Mouse (Mus musculus) forebrain, embryonic 11.5 days (tissue): ENCODE data around the gene Nos1. TPM values are rescaled to one million over a fixed set of nuclear protein-coding genes. Genes with fewer than 3 reads are reported as not detected.

Source experiments
- ATAC-seq: fragments of 200-750 bp; cut with Nextera tagmentation; replicated peaks from 2 replicates; pipeline ENCODE4 v1.8.0; 2017; ENCODE audit warnings: moderate TSS enrichment; ENCODE audit not compliant: low FRiP score
- DNase-seq: peaks from one replicate; pipeline ENCODE4 v3.0.0-alpha.2; 2017; ENCODE audit warnings: low spot score
- H3K27ac ChIP-seq: fragments of 300-500 bp; sonication (generic); 2 replicates; pipeline ENCODE4 v1.5.1; 2014; ENCODE audit warnings: low read depth, low read length
- H3K27me3 ChIP-seq: fragments of 300-500 bp; sonication (generic); 2 replicates; pipeline ENCODE4 v1.6.1; 2014; ENCODE audit warnings: mild to moderate bottlenecking, low read length, mixed read lengths; ENCODE audit not compliant: control insufficient read depth, insufficient read depth
- H3K36me3 ChIP-seq: fragments of 300-500 bp; sonication (generic); 2 replicates; pipeline ENCODE4 v1.6.1; 2014; ENCODE audit warnings: mild to moderate bottlenecking, low read length, moderate library complexity, mixed read lengths; ENCODE audit not compliant: control insufficient read depth, insufficient read depth
- H3K4me1 ChIP-seq: fragments of 300-500 bp; sonication (generic); replicated peaks from 2 replicates; pipeline ENCODE4 v1.6.1; 2014; ENCODE audit warnings: low read length, mixed read lengths; ENCODE audit not compliant: control insufficient read depth, insufficient read depth
- H3K4me2 ChIP-seq: fragments of 300-500 bp; sonication (generic); 2 replicates; pipeline ENCODE4 v1.6.1; 2014; ENCODE audit warnings: low read depth, mild to moderate bottlenecking, low read length, moderate library complexity, mixed read lengths; ENCODE audit not compliant: severe bottlenecking
- H3K4me3 ChIP-seq: fragments of 300-500 bp; sonication (generic); 2 replicates; pipeline ENCODE4 v1.5.1; 2014; ENCODE audit warnings: low read depth, low read length
- H3K9ac ChIP-seq: fragments of 300-500 bp; sonication (generic); 2 replicates; pipeline ENCODE4 v1.6.1; 2014; ENCODE audit warnings: low read length
- H3K9me3 ChIP-seq: fragments of 300-500 bp; sonication (generic); 2 replicates; pipeline ENCODE4 v1.6.1; 2016; ENCODE audit warnings: low read length, mixed read lengths; ENCODE audit not compliant: control insufficient read depth
- WGBS: fragments of 180-500 bp; shearing (Covaris S2); extraction: QIAGEN DNeasy Blood & Tissue Kit; methylation state at CpG from one replicate; pipeline ENCODE4 v1.1.7; 2014; 5-methylcytosine and 5-hydroxymethylcytosine counted together
- polyA plus RNA-seq: library from polyadenylated mRNA; unstranded; fragments of >200 nt; fragmentation: Nextera tagmentation; extraction: Ambion mirVana; gene quantifications from 2 replicates; pipeline ENCODE4 v1.2.1, GENCODE M21; 2014

Gene Nos1
- polyA plus RNA-seq, 1 experiment from 2014 or later, result 0.12 TPM

- Histone ChIP-seq H3K36me3 (no peaks in the 10 kb centered on the region), H3K9me3 (no peaks in the 10 kb centered on the region), H3K4me2 (no peak overlapping the region), H3K27me3 (no peaks in the 10 kb centered on the region), H3K4me3 (no peak overlapping the region), H3K4me1 (no peaks in the 10 kb centered on the region), H3K9ac (no peak overlapping the region), H3K27ac (no peak overlapping the region)
- no peak for ATAC-seq
- WGBS, result 74% methylated on average over 8 of the region's 8 CpGs
- DNase-seq, result no peak
Measured at GRCm38 (mm10) chr5:117890871-117891270, 110.0 kb downstream of the Nos1 start.

GRCm38 (mm10) chr5:117891545-117891944 is 110.7 kb downstream of the Nos1 start:
- Histone ChIP-seq H3K9me3 (no peaks in the 10 kb centered on the region), H3K27ac (no peak overlapping the region), H3K27me3 (no peaks in the 10 kb centered on the region), H3K9ac (no peak overlapping the region), H3K4me3 (no peak overlapping the region), H3K4me2 (no peak overlapping the region), H3K4me1 (no peaks in the 10 kb centered on the region), H3K36me3 (no peaks in the 10 kb centered on the region)
- DNase-seq (no peak), ATAC-seq (no peak)
- 81% methylated on average over 5 of the region's 5 CpGs for WGBS

- no peak overlapping the region for H3K9ac ChIP-seq
- DNase-seq (no peak), ATAC-seq (no peak)
- H3K4me3 ChIP-seq, result no peak overlapping the region
- H3K9me3 ChIP-seq, result no peaks in the 10 kb centered on the region
- no peak overlapping the region for H3K27ac ChIP-seq
- H3K4me1 ChIP-seq, result 0 out of 2 replicates have a peak, but pooled peaks cover 4% of the 10 kb centered on the region
- WGBS, result 88% methylated on average over 5 of the region's 5 CpGs
- no peak overlapping the region for H3K4me2 ChIP-seq
- no peaks in the 10 kb centered on the region for H3K36me3 ChIP-seq
- no peaks in the 10 kb centered on the region for H3K27me3 ChIP-seq
Measured at GRCm38 (mm10) chr5:117894050-117894449, 113.2 kb downstream of the Nos1 start.

GRCm38 (mm10) chr5:117898055-117898806 is 117.4 kb downstream of the Nos1 start:
- Histone ChIP-seq H3K27ac (no peak overlapping the region), H3K9ac (no peak overlapping the region), H3K4me3 (no peak overlapping the region), H3K36me3 (no peaks in the 10 kb centered on the region), H3K4me1 (peaks cover 4% of the 10 kb centered on the region; the same call in 1 of the 2 replicates), H3K27me3 (no peaks in the 10 kb centered on the region), H3K4me2 (no peak overlapping the region), H3K9me3 (no peaks in the 10 kb centered on the region)
- WGBS, result 18% methylated on average over 9 of the region's 9 CpGs
- peak; percentile 59 for DNase-seq
- no peak for ATAC-seq

GRCm38 (mm10) chr5:117899361-117899760 is 118.5 kb downstream of the Nos1 start:
- H3K4me1 ChIP-seq, result peaks cover 8% of the 10 kb centered on the region; the same call in 1 of the 2 replicates
- H3K27ac ChIP-seq, result no peak overlapping the region
- no peaks in the 10 kb centered on the region for H3K9me3 ChIP-seq
- WGBS, result 85% methylated on average over 10 of the region's 10 CpGs
- no peak overlapping the region for H3K4me2 ChIP-seq
- DNase-seq, result no peak
- H3K9ac ChIP-seq, result no peak overlapping the region
- ATAC-seq, result no peak
- no peaks in the 10 kb centered on the region for H3K36me3 ChIP-seq
- no peaks in the 10 kb centered on the region for H3K27me3 ChIP-seq
- H3K4me3 ChIP-seq, result no peak overlapping the region

- DNase-seq (no peak), ATAC-seq (no peak)
- WGBS, result 19% methylated on average over 13 of the region's 13 CpGs
Measured at GRCm38 (mm10) chr5:117900921-117901705, 120.3 kb downstream of the Nos1 start.

GRCm38 (mm10) chr5:117903534-117903933 is 122.7 kb downstream of the Nos1 start:
- H3K27ac ChIP-seq, result no peak overlapping the region
- no peak overlapping the region for H3K4me3 ChIP-seq
- no peak for DNase-seq
- H3K4me1 ChIP-seq, result peaks cover 6% of the 10 kb centered on the region; the same call in 1 of the 2 replicates
- no peak overlapping the region for H3K9ac ChIP-seq
- H3K9me3 ChIP-seq, result no peaks in the 10 kb centered on the region
- H3K27me3 ChIP-seq, result no peaks in the 10 kb centered on the region
- no peak for ATAC-seq
- H3K4me2 ChIP-seq, result no peak overlapping the region
- 47% methylated on average over 7 of the region's 7 CpGs for WGBS
- H3K36me3 ChIP-seq, result no peaks in the 10 kb centered on the region

More at GRCm38 (mm10) chr5:117900921-117901705, 120.3 kb downstream of the Nos1 start:
- H3K9ac ChIP-seq, result no peak overlapping the region
- no peak overlapping the region for H3K4me2 ChIP-seq
- no peak overlapping the region for H3K4me3 ChIP-seq
- peaks cover 8% of the 10 kb centered on the region; the same call in 1 of the 2 replicates for H3K4me1 ChIP-seq
- H3K27me3 ChIP-seq, result no peaks in the 10 kb centered on the region
- H3K36me3 ChIP-seq, result no peaks in the 10 kb centered on the region
- H3K27ac ChIP-seq, result no peak overlapping the region
- no peaks in the 10 kb centered on the region for H3K9me3 ChIP-seq

- peaks cover 6% of the 10 kb centered on the region; the same call in 1 of the 2 replicates for H3K4me1 ChIP-seq
- no peaks in the 10 kb centered on the region for H3K9me3 ChIP-seq
- H3K4me3 ChIP-seq, result no peak overlapping the region
- H3K36me3 ChIP-seq, result no peaks in the 10 kb centered on the region
- 88% methylated on average over 4 of the region's 4 CpGs for WGBS
- H3K4me2 ChIP-seq, result no peak overlapping the region
- H3K27me3 ChIP-seq, result no peaks in the 10 kb centered on the region
- ATAC-seq, result no peak
- DNase-seq, result no peak
- H3K27ac ChIP-seq, result no peak overlapping the region
- H3K9ac ChIP-seq, result no peak overlapping the region
Measured at GRCm38 (mm10) chr5:117905728-117906127, 124.9 kb downstream of the Nos1 start.
